Mouse (Mus musculus): ENCODE data around the gene Cntrl.

The Cntrl gene

DNA sequence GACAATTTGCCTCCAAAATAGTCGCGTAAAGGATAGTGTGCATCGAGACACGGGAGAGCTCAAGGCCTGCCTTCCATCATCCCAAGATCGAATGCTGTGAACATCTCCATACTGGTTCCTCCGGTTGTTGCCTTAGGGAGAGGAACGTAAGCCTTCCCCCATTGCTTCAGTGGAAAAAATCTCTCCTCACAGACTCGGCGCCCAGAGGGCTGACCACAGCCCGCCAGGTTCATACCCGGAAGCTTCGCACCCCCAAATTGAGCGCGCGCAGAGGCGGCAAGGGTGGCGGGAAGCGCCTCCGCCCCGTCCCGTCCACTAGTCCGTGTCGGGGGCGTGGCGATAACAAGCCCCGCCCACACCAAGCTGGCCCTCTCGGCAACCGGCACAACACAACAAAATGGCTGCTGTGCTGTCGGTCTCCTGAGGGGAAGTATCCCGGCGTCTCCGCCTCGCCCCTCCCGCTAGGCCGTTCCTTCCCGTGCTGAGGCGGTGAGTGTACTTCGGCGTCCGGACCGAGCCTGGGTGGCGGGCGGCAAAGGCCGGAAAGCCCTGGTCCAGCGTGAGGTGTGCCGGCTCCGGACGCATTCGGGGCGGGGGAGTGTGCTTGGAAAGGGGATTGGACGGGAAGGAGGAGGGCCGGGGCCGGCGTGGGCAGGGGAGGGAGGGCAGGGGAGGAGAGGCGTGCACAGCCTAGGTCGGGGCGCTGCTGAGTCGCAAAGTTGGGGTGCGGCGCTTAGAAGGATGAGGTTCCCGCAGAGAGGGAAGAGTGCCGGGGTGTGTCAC lies at the start of gene Cntrl:
Gene Cntrl (plus strand): TSS at position 352 of the 783 bp plus-strand sequence.
- in situ Hi-C loops (cut with MboI, MseI): loop anchor here (5.0 kb wide), 1 partner anchor 62 kb away; no protein-coding TSS in a partner anchor

DNA sequence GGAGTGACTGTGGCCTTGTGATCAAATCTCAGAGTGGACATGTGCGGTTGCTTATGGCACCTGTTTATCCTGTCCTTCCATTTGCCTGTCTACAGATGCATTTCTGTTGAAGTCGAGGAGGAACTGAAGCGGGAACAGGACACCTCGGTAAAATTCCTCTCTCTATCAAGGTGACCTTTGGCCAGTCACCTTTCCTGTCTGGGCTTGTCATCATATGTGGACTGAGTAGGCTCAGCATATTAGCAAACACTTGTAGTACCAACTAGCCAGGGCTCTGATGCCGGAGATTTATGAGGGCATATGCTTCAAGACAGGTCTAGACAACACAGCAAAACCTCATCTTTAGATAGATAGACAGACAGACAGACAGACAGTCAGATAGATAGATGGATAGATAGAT lies 49.0 kb upstream of the Cntrl start:
- in situ Hi-C loops (cut with MboI, MseI): no loop called here

DNA sequence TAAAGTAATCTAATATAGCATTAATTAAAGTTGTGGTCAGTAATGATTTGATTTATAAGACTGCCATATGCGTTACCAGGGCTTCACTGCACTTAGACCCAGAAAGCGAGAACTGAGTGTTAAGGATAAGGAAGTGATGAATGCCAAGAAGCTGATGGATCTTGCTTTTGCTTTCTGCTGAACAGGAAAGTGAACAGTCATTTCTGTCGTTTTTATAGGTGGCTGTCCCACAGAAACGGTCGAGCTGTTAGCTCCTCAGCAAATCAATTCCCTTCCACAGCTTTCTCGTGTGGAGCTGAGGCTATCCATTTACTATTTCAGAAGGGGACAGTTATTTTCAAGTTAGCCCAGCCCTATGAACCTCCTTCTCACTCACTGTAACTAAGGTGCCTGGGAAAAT lies 48.4 kb upstream of the Cntrl start:
- in situ Hi-C loops (cut with MboI, MseI): no loop called here

DNA sequence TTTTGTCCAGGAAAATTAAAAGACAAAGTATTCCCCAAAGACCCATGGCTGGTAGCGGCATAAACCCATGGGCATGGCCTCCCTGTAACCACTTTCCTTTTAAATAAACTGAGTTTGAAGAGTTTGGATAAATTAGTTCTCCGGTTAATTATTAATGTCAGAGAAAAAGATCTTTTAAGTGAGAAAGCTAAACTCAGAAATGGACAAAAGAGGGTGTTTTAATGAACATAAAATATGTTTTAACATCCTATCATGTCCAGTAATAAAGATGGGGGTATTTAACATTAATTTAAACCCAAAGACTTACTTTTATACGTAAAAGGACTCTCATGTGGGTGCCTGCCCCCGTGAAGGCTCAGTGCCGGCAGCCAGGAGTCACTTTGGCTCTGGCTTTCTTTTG lies 48.0 kb upstream of the Cntrl start, which contains the start of gene Hc:
Gene Hc (minus strand): TSS at position 101 of the 400 bp plus-strand sequence.
- in situ Hi-C loops (cut with MboI, MseI): no loop called here

DNA sequence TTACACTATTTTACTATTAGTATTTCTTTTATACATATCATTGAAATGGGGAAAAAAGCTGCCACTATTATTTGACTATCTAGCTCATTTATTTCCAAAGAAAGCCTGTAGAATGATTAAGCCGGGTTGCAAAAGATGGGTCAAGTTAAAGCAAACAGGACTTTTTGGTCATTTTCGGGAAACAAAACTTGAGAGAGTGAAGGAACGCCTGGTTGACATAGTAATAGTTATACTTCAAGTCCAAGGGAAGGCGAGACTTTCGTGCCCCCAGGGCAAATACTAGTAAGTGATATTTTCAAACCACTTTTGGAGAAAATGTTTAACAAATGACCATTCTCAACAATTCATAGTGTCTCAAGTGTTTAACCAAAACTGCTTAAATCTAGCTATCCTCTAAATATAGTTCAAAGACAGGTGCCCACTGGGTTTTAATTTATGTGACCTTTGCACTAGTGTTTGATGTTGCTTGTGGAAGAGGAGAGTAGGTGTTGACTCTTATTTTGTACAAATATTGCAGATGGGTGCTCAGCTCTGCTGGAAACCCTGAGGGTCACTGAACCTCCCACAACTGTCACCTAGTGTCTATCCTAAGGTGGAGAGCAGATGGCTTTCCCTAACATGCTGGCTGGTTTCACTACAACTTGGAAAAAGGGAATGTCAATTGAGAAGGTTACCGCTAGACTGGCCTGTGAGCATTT lies 45.8 kb upstream of the Cntrl start:
- in situ Hi-C loops (cut with MboI, MseI): no loop called here

DNA sequence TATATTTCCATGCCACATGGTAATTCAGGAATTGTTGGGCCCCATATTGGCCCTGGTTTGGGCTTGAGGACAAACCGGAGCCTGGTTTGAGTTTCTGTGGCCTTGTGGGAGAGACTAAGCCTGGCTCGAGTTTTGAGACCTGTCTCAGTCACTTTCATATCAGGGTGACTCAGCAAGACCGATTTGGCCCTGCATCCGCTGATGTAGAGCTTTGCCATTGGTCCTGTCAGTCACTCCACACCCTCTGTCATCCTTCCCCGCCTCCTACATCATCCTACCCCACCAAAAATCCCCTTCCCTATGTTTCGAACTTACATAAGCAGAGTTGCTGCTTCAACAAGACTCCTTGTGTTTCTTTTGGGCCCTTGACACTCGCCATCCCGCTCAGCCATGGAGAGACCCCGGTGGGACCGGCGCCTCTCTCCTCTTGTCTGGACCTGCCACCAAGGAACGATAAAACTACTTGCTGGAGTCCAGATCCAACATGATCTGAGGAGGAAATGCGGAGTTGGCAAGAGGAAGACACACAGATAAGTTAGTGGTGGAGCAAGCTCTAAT lies 42.7 kb upstream of the Cntrl start:
- in situ Hi-C loops (cut with MboI, MseI): no loop called here

DNA sequence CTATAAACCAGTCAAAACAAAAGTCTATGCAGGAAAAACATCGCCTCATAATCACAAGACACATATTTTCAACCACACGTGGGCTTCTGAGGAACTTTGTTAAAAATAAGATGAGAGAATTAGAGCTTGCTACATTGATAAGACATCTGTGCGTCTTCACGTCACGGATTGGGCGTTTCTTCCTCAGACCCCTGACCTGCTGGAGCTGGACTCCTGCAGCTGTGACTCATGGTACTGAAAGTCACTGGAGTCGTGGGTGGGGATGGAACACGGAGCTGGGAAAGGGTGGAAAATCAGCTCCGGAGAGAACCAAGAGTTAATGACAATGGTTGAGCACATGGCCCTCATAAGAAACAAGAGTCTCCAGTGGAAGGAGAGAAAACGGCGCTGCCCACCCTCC lies 42.2 kb upstream of the Cntrl start:
- in situ Hi-C loops (cut with MboI, MseI): no loop called here

DNA sequence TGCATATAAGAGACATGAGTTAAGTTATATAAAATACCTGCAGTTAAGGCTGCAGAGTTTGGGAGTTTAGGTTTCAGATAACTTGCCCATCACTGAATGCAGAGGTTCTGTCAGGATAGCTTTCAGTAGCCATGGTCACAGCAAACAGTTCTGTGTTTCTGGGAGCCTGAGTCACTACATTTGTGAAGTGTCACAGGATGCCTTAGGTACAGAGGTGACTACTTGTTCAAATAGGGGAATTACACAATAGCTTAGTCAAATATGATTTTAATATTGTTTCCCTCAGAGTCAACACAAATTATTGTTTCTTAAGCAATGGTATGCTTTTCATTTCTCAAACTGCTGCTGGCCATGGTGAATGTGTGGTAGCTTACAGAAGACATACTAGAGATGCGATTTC lies 40.2 kb upstream of the Cntrl start:
- in situ Hi-C loops (cut with MboI, MseI): no loop called here

DNA sequence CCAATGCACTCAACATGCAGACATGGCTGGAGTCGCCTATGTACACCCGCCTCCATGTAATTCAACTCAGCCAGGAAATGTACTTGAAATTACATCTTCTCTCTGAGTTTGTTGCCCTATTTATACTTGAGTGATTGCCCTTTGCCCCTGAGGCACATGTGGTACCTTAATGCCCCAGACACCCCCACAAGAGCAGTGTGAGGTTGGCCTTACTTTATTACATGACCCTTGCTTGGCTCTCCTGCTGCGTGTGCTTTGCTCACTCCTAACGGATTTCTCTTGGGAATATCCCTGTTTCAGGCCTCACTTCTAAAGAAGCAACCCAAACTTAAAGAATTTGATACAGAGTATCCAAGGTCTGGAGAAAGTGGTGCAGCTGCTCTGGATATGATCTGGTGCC lies 39.0 kb upstream of the Cntrl start:
- in situ Hi-C loops (cut with MboI, MseI): no loop called here

DNA sequence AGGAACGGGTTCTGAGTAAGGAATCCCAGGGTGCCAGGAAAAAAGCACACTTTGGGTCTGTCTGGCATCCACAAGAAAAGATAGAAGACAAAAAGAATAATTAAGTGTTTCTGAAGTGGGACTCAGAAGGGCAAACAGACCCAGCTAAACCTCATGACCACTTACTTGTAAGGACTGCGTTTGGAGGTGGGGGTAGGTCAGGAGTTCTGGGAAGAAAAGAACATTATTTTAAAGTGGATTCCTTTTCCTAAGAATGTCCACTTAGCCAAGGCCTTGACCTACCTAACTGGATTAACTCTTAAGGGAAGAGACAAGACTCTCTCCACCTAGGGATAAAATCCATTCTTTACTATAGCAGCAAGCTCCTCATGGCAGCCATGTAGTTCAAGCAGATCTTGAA lies 36.7 kb upstream of the Cntrl start:
- in situ Hi-C loops (cut with MboI, MseI): no loop called here

DNA sequence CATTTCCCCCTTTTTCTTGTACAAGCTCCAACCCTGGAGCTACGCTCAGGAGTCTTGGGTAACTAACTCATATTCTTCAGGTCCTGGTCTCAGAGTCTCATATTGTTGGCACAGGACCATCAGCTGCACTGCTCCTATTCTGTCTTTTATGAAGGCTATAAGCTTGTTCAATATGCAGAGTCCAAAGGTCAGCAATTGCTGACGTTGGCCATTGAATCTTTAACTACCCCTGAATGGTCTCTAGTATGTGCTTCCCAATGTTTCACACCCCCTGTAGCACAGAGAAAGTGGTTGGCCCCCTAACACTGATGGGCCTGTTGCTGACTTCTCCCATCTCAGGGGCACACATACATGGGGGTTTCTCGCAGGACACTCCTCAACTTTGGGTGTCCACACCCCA lies 35.0 kb upstream of the Cntrl start:
- in situ Hi-C loops (cut with MboI, MseI): no loop called here

DNA sequence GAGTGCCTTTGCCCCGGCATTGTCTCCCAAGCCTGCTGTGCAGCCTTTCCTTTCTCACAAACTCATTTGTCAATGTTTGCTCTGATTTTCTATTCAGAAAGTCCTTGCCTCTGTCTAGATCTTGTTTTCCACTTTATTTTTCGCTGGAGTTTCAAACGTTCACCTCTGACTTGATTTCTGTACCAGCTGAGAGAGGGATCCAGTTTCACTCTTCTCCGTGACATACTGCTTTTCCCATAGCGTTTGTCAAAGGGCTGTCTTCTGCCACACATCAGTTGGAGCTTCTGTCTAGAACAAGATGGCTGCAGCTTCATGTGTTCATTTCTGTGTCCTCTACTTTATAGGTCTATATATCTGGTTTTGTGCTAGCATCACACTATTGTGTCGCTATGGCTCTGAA lies 30.1 kb upstream of the Cntrl start:
- in situ Hi-C loops (cut with MboI, MseI): no loop called here

DNA sequence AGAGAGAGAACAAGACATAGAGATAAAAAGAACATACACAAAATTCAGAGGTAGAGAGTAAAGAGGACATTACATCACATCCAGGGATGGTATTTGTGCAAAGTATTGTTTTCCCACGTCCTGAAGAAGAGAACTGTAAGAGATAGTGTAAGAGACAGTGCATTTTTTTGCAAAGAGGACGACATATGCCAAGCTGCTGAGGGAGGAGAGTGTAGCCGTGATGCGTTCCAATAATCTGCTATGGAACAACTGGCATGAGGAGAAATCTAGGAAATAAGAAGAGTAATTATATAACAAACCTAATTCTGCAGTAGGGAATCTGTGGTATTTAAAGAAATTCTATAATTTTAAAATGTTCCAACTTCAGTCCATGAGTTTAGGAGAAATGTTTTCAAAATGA lies 21.9 kb upstream of the Cntrl start:
- in situ Hi-C loops (cut with MboI, MseI): no loop called here

DNA sequence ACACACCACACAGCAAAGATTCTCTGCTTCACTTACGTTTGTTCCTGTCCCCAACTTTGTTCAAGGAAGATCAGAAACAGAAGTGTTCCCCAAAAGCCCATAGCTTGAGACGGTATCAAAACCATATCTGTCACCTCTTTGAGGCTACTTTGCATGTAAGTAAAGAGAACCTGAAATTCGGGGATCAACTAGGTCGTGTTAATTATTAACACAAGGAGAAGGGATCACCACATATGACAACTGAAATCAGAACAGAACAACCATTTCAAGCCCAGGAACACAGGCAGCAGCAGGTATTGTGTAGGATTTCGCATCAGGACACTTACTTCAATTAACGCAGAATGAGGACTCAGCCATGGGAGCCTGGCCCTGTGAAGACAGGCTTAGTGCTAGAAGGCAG lies 8.8 kb upstream of the Cntrl start:
- in situ Hi-C loops (cut with MboI, MseI): no loop called here

DNA sequence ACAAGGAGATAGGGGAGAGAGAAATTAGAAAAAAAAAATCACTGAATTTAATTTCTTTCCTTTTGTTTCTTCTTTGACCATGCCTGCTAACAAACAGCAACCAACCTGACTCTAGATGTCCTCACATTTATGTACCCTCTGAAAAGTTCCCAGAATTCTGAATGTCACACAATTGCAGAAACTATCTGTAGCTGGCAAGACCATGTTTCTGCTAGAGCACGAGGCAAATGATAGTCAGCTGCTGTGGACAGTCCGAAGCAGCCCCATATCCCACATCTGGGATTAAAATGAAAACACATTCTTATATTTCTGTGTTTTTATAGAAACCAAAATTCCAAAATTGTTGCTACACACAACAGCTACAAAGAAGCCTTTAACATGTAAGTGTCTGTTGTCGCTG lies 7.8 kb upstream of the Cntrl start, which contains the start of gene AI182371:
Gene AI182371 (minus strand): TSS at position 101 of the 400 bp plus-strand sequence.
- in situ Hi-C loops (cut with MboI, MseI): no loop called here

DNA sequence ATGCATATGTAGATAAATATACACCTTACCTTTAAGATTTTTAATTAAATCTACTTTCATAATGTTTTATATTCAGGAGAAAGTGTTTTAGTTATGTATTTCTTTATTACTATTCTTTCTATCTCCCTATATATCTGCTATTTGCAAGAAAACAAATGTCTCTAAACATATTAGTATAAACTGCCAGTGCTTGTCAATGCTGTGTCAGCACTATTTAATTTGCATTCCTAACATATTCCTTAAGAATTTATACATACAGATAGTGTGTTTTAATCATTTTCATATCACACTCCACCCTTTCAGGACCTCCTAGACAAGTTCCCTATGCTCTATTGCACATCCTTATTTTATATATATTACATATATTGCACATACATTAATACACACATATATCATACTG lies 6.5 kb upstream of the Cntrl start:
- in situ Hi-C loops (cut with MboI, MseI): no loop called here

DNA sequence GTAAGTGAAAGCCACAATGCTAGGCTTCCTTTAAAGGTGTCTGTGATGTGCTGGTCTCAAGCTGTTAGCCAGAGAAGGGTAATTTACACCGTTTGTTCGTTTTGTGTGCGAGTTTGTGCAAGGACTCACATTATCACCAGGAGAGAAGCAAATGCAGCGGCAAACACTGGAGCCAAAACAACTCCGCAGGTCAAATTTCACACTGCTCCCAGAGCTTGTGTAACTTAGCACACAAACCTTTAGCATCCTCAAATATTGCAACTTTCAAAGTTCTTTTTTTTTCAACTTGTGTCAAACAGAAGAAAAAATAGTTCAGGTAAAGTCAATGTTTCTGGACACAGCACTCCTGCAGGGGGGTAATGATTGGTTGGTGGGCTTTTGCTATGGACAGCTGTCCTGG lies 5.7 kb upstream of the Cntrl start:
- in situ Hi-C loops (cut with MboI, MseI): no loop called here

DNA sequence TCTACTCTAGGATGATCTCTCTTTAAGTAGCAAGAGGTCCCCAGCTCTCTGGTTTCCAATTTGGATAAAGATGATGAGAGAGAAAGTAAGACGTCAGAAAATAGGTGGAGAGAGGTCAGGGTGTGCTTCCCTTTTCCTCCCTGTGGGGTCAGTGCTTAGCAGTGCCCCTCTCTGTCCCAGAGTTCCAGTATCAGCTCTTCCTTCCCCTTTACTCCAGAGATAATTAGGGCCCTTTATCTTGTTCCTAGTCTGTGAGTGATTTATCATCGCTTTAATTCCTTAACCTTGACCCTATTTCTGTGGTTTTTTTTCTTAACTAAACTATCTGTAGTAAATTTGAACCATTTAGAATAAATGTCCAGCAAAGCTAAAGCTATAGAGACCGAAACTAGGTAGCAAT lies 4.4 kb upstream of the Cntrl start:
- in situ Hi-C loops (cut with MboI, MseI): loop anchor here (5.0 kb wide), 1 partner anchor 58 kb away; no protein-coding TSS in a partner anchor

DNA sequence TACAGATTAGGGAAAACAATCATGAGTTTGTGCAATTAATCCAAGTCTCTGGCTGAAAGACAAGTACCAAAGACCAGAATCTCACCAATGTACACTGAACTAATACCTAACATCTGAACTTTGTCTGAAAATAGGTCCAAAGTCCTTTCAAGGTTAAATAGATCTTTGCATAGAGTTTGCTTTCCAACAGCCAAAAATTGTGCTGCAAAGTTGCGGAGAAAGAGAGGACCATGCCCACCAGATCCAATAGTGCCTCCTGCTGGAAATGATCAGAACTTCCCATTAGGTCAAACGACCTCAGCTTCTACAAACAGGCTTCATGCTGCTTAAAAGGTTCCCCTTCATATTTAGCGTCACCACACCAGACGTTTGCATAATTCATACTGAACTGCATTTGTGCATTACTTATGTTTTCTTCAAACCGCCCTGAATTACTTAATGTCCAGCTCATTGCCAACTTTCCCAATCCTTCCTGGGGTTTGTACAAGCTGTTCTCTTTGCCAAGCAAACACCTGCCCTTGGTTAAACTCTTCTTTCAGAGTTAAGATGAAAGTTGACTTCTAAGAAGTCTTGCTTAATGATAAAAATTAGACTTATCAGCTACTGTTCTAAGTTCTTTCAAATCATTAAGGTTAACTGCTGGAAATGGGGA lies 1.2 kb upstream of the Cntrl start:
- in situ Hi-C loops (cut with MboI, MseI): loop anchor here (5.0 kb wide), 1 partner anchor 61 kb away; no protein-coding TSS in a partner anchor

DNA sequence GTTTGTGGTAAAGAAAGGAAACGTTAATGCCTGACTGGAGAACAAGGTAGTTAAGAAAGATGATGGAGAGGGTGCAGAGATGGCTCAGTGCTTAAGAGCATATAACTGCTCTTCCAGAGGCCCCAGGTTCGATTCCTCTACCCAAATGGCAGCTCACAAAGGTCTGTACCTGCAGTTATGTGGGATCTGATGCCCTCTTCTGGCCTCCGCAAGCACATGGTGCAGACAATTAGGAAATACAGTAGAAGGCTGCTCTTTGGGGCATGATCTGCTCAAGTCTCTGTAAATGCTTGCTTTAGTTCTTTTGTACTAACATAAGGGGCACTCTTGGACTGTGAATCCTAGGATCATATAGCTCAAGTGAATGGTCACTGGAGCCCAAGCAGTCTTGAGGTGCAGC lies 580 bp upstream of the Cntrl start:
- in situ Hi-C loops (cut with MboI, MseI): loop anchor here (5.0 kb wide), 1 partner anchor 61 kb away; no protein-coding TSS in a partner anchor

DNA sequence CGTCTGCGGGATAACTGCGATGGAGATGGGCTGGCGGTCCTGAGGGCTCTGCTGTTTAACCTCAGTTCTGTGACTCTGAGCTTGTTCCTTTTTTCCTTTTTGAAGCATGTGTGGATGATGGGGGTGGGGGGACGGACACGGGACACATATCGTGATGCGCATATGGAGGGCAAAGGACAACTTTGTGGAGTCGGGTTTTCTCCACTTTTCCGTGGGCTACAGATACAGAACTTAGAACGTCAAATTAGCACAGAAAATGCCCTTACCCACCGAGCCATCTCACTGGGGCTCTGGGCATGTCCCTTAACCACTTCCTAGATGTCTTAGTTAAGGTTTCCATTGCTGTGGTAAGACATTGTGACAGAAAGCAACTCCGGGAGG lies 622 bp downstream of the Cntrl start:
- in situ Hi-C loops (cut with MboI, MseI): loop anchor here (5.0 kb wide), 1 partner anchor 63 kb away; no protein-coding TSS in a partner anchor

DNA sequence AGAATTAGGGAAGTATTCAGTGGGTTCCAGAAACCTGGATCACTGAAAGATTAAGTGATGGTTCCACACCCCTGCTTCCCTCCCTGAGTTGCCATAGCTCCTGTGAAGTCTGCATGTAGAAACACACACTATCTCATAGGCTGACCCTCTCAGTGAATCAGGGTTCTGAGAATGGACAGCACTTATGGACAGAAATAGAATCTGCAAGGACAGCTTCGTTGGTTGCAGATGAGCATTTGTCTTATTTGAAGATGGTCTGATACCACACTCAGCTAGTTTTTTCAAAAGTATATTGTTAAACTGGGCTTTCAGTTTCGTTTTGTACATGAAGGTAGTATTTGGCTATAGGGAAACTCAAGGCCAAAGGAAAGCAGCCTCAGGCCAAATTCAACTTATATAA lies 1.2 kb downstream of the Cntrl start:
- in situ Hi-C loops (cut with MboI, MseI): no loop called here
